Mouse (Mus musculus) thymus, postnatal 10 days (tissue): ENCODE data around the gene Cep164.

Source experiments
- DNase-seq, 2 experiments: peaks; one replicate each; pipeline ENCODE4 v3.0.0; 2021; ENCODE audit warnings: low spot score in 2 of 2

Cep164 gene

GRCm38 (mm10) chr9:45838434-45839138, 10.1 kb upstream of the Cep164 start, which contains the start of gene Bace1:
Bace1 (plus strand) TSS chr9:45838580.
- peak in 1 of 2 experiments; percentile 19 for DNase-seq

GRCm38 (mm10) chr9:45838069-45838433, 9.6 kb upstream of the Cep164 start:
- no peak for DNase-seq

GRCm38 (mm10) chr9:45833461-45833860, 5.0 kb upstream of the Cep164 start:
- DNase-seq: no peak

GRCm38 (mm10) chr9:45832898-45833297, 4.4 kb upstream of the Cep164 start:
- DNase-seq: no peak

GRCm38 (mm10) chr9:45829107-45829506, 616 bp upstream of the Cep164 start:
- peak; percentile 70 to 83 for DNase-seq

GRCm38 (mm10) chr9:45827663-45828290, 714 bp downstream of the Cep164 start:
- DNase-seq: no peak

GRCm38 (mm10) chr9:45818406-45819011, 10.0 kb downstream of the Cep164 start:
- DNase-seq: no peak

- DNase-seq: no peak
Measured at GRCm38 (mm10) chr9:45815525-45815924, 13.0 kb downstream of the Cep164 start.

GRCm38 (mm10) chr9:45815113-45815512, 13.4 kb downstream of the Cep164 start:
- no peak for DNase-seq

GRCm38 (mm10) chr9:45811946-45812345, 16.5 kb downstream of the Cep164 start:
- no peak for DNase-seq

- DNase-seq: peak in 1 of 2 experiments; percentile 23
Measured at GRCm38 (mm10) chr9:45807761-45808160, 20.7 kb downstream of the Cep164 start.

GRCm38 (mm10) chr9:45807337-45807736, 21.2 kb downstream of the Cep164 start:
- no peak for DNase-seq

GRCm38 (mm10) chr9:45806847-45807246, 21.6 kb downstream of the Cep164 start:
- no peak for DNase-seq

- DNase-seq: no peak
Measured at GRCm38 (mm10) chr9:45803070-45803774, 25.3 kb downstream of the Cep164 start.

- DNase-seq: no peak
Measured at GRCm38 (mm10) chr9:45799402-45799801, 29.1 kb downstream of the Cep164 start.

GRCm38 (mm10) chr9:45798467-45799164, 29.9 kb downstream of the Cep164 start:
- no peak for DNase-seq

- no peak for DNase-seq
Measured at GRCm38 (mm10) chr9:45797271-45797670, 31.2 kb downstream of the Cep164 start.

GRCm38 (mm10) chr9:45795722-45796121, 32.8 kb downstream of the Cep164 start:
- no peak for DNase-seq

GRCm38 (mm10) chr9:45793697-45794096, 34.8 kb downstream of the Cep164 start:
- no peak for DNase-seq

- DNase-seq: no peak
Measured at GRCm38 (mm10) chr9:45792235-45792634, 36.3 kb downstream of the Cep164 start.

- no peak for DNase-seq
Measured at GRCm38 (mm10) chr9:45791456-45792142, 36.9 kb downstream of the Cep164 start.
